Mouse (Mus musculus): ENCODE results near the gene Ubxn2a. TPM values are rescaled to one million over a fixed set of nuclear protein-coding genes. Genes with fewer than 3 reads are reported as not detected.
A peak's percentile ranks its signal among the peaks of the same experiment; 100 is the strongest.

Ubxn2a gene
- polyA plus RNA-seq, 1 experiment from 2014 or later = 37.6 TPM

- DNase-seq (ENCODE audit: low spot score) = no peak
- no peak overlapping the region for H3K4me2 ChIP-seq (replicated peaks; ENCODE audit: low read depth)
Measured at GRCm38 (mm10) chr12:4856160-4856559, 51.3 kb downstream of the Ubxn2a start.

DNA sequence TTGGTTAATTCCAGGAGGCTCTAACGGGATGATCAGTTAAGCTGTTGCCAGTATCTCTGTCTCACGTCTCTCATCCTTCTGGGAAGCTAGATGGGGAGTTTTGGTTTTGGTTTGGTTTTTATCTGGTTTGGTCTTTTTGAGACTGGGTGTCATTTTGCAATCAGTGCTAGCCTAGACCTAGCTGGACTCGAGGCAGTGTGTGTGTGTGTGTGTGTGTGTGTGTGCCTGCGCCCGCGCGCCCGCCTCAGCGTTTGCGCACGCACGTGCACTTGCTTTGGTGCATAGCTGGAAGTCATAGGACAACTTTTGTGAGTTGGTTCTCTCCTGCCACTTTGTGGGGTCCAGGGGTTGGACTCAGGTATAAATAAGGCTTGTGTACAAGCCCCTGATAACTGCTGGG lies 63.8 kb downstream of the Ubxn2a start:
- peak; percentile 68 for ATAC-seq (ENCODE audit: low FRiP score, low TSS enrichment)

More at GRCm38 (mm10) chr12:4856160-4856559, 51.3 kb downstream of the Ubxn2a start:
- no peaks in the 10 kb centered on the region for H3K4me1 ChIP-seq (replicated peaks; ENCODE audit: control insufficient read depth, insufficient read depth)
- no peak for ATAC-seq (ENCODE audit: low FRiP score, low TSS enrichment)
- H3K27ac ChIP-seq (replicated peaks) = no peak overlapping the region
- 95% methylated on average over 5 of the region's 5 CpGs for WGBS
- H3K4me3 ChIP-seq (ENCODE audit: low read depth, low read length) = no peak overlapping the region
- peak; percentile 57 for TF ChIP-seq CTCF (IDR thresholded peaks at IDR 0.05; ENCODE audit: low read depth)
- no peak for TF ChIP-seq EP300 (optimal IDR thresholded peaks at IDR 0.05)
- H3K27me3 ChIP-seq (ENCODE audit: control insufficient read depth, insufficient read depth, low read length) = no peaks in the 10 kb centered on the region
- no peaks in the 10 kb centered on the region for H3K36me3 ChIP-seq (ENCODE audit: control insufficient read depth, insufficient read depth, low read length)
- no peak overlapping the region for H3K9ac ChIP-seq (ENCODE audit: low read length)
- no peaks in the 10 kb centered on the region for H3K9me3 ChIP-seq (ENCODE audit: control insufficient read depth, low read length)

DNA sequence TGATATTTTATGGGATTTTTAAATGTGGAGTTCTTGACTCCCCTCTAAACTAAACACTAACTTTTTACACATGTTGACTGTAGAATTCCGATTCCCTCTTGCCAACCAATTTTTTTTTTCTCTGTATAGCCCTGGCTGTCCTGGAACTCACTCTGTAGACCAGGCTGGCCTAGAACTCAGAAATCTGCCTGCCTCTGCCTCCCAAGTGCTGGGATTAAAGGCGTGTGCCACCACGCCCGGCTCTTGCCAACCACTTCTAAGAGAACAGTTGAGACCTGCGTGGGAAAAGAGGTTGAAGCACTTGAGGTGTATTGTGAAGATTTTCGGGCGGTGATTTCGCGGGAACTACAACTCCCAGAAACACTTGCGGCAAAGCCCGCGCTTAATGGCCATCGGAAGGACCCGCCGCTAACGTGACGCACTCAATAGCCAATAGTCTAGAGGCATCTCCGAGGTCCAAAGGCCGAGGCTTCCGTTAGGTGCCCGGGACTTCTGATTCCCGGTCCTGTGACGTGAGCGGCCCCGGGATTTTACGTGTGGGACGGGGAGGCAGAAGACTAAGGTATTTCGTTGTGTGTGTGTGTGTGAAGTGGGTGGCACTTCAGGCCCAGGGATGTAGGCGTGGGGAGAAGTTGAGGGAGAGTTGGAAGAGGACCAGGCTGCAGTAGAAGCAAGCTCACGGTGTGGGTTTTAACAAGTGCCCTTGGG lies 64.5 kb downstream of the Ubxn2a start, which contains the start of gene Wdcp:
Wdcp (plus strand) TSS at position 414 of the 708 bp plus-strand sequence.
- H3K4me3 ChIP-seq (ENCODE audit: low read depth, low read length) = peak within 1 kb of the TSS; percentile 59
- WGBS = under 1% methylated on average over 30 of the region's 30 CpGs
- H3K27me3 ChIP-seq (ENCODE audit: control insufficient read depth, insufficient read depth, low read length) = no peaks in the 10 kb centered on the region
- H3K9me3 ChIP-seq (ENCODE audit: control insufficient read depth, low read length) = no peaks in the 10 kb centered on the region
- H3K4me1 ChIP-seq (replicated peaks; ENCODE audit: control insufficient read depth, insufficient read depth) = no peaks in the 10 kb centered on the region; the same call in 1 of the 2 replicates
- 0 out of 2 replicates have a peak within 1 kb of the TSS, but pooled peaks have one; percentile 1 for H3K27ac ChIP-seq (replicated peaks)
- peak; percentile 91 for DNase-seq (ENCODE audit: low spot score)
- TF ChIP-seq EP300 (optimal IDR thresholded peaks at IDR 0.05) = no peak
- TF ChIP-seq CTCF (IDR thresholded peaks at IDR 0.05; ENCODE audit: low read depth) = no peak
- ATAC-seq (ENCODE audit: low FRiP score, low TSS enrichment) = peak; percentile 94
- H3K4me2 ChIP-seq (replicated peaks; ENCODE audit: low read depth) = peak within 1 kb of the TSS; percentile 53
- no peaks in the 10 kb centered on the region for H3K36me3 ChIP-seq (ENCODE audit: control insufficient read depth, insufficient read depth, low read length)
- H3K9ac ChIP-seq (ENCODE audit: low read length) = peak within 1 kb of the TSS; percentile 23

More for the DNA sequence above, 63.8 kb downstream of the Ubxn2a start:
- TF ChIP-seq CTCF (IDR thresholded peaks at IDR 0.05; ENCODE audit: low read depth) (no peak), EP300 (optimal IDR thresholded peaks at IDR 0.05) (no peak)
- Histone ChIP-seq H3K4me2 (replicated peaks; ENCODE audit: low read depth) (peak overlapping the region; percentile 53), H3K27ac (replicated peaks) (0 out of 2 replicates have a peak overlapping the region, but pooled peaks have one; percentile 1), H3K27me3 (ENCODE audit: control insufficient read depth, insufficient read depth, low read length) (no peaks in the 10 kb centered on the region), H3K4me3 (ENCODE audit: low read depth, low read length) (peak overlapping the region; percentile 59), H3K9me3 (ENCODE audit: control insufficient read depth, low read length) (no peaks in the 10 kb centered on the region), H3K36me3 (ENCODE audit: control insufficient read depth, insufficient read depth, low read length) (no peaks in the 10 kb centered on the region), H3K4me1 (replicated peaks; ENCODE audit: control insufficient read depth, insufficient read depth) (no peaks in the 10 kb centered on the region; the same call in 1 of the 2 replicates), H3K9ac (ENCODE audit: low read length) (peak overlapping the region; percentile 23)
- peak; percentile 71 for DNase-seq (ENCODE audit: low spot score)
- WGBS = 0% methylated on average over 12 of the region's 12 CpGs

DNA sequence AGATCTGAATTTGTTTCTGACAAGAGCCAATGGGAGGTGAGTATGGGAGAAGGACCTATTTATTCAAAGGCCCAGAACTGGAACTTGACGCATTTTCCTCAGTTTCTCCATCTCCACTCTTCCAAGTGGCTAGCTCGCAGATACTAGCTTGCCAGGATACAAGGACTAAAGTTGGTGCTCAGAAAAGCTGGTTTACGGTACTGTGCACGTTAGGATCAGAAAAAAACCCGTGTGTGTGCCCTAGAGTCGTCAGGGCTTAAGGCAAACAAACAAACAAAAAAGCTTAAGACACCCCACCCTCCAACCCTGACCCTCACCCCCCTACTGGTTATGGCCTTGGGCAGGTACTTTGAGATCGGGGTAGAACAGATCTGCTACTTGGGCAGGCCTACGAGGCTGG lies 65.0 kb downstream of the Ubxn2a start:
- Histone ChIP-seq H3K27me3 (ENCODE audit: control insufficient read depth, insufficient read depth, low read length) (no peaks in the 10 kb centered on the region), H3K4me2 (replicated peaks; ENCODE audit: low read depth) (no peak overlapping the region), H3K9me3 (ENCODE audit: control insufficient read depth, low read length) (no peaks in the 10 kb centered on the region), H3K27ac (replicated peaks) (no peak overlapping the region), H3K36me3 (ENCODE audit: control insufficient read depth, insufficient read depth, low read length) (no peaks in the 10 kb centered on the region), H3K4me1 (replicated peaks; ENCODE audit: control insufficient read depth, insufficient read depth) (no peaks in the 10 kb centered on the region; the same call in 1 of the 2 replicates), H3K4me3 (ENCODE audit: low read depth, low read length) (no peak overlapping the region), H3K9ac (ENCODE audit: low read length) (no peak overlapping the region)
- TF ChIP-seq EP300 (optimal IDR thresholded peaks at IDR 0.05) = no peak
- TF ChIP-seq CTCF (IDR thresholded peaks at IDR 0.05; ENCODE audit: low read depth) = no peak
- 88% methylated on average over 8 of the region's 8 CpGs for WGBS
- ATAC-seq (ENCODE audit: low FRiP score, low TSS enrichment) (no peak), DNase-seq (ENCODE audit: low spot score) (no peak)

DNA sequence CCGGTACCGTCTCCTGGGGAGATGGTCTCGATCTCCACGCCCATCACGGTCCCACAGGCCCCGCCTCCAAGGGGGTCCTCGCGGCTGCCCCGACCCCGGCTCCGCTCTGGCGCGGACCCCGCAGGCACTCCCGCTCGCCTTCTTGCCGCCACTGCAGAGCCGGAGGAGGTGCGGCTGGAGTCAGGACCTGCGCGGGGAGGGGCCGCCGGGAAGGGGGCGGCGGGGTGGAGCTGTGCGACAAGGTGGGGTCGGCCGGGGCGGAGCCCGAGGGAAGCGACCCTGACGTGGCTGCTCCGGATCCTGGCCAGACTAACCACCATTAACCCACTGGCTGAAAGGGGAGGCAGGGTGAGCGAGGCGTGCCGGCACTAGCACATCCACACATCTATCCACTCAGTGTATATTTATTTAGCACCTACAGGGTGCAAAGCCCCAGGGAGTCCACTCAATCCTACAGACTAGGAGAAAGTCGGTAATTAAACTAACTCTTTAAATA lies 66.1 kb downstream of the Ubxn2a start, which contains the start of gene Fkbp1b:
Fkbp1b (minus strand) TSS at position 200 of the 496 bp plus-strand sequence.
- Histone ChIP-seq H3K4me3 (ENCODE audit: low read depth, low read length) (peak within 1 kb of the TSS; percentile 69), H3K27me3 (ENCODE audit: control insufficient read depth, insufficient read depth, low read length) (no peaks in the 10 kb centered on the region), H3K4me2 (replicated peaks; ENCODE audit: low read depth) (peak within 1 kb of the TSS; percentile 100), H3K4me1 (replicated peaks; ENCODE audit: control insufficient read depth, insufficient read depth) (no peaks in the 10 kb centered on the region; the same call in 1 of the 2 replicates), H3K27ac (replicated peaks) (no peak within 1 kb of the TSS), H3K36me3 (ENCODE audit: control insufficient read depth, insufficient read depth, low read length) (no peaks in the 10 kb centered on the region), H3K9me3 (ENCODE audit: control insufficient read depth, low read length) (no peaks in the 10 kb centered on the region), H3K9ac (ENCODE audit: low read length) (peak within 1 kb of the TSS; percentile 67)
- DNase-seq (ENCODE audit: low spot score) (peak; percentile 58), ATAC-seq (ENCODE audit: low FRiP score, low TSS enrichment) (peak; percentile 47)
- TF ChIP-seq CTCF (IDR thresholded peaks at IDR 0.05; ENCODE audit: low read depth) (no peak), EP300 (optimal IDR thresholded peaks at IDR 0.05) (no peak)
- WGBS = 0% methylated on average over 33 of the region's 37 CpGs

DNA sequence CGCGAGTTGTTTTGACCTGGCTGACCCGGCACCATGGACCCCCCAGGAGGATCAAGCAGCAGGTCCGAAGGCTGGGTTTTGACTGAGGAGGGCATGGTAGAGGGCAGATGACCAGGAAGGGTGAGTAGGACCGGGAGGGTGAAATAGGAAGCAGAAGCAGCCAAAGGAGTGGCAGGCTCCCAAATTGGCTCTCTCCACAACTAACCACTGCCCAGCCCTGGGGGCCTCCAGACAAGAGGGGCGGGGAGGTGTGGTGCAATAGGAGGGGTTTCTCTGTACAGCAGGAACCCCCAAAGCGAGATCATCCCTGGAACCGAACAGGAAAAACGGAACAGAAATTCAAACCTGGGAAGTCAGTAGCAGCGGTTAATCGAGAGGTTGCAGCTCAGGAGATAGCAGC lies 66.8 kb downstream of the Ubxn2a start:
- Histone ChIP-seq H3K4me2 (replicated peaks; ENCODE audit: low read depth) (peak overlapping the region; percentile 100), H3K27me3 (ENCODE audit: control insufficient read depth, insufficient read depth, low read length) (no peaks in the 10 kb centered on the region), H3K9ac (ENCODE audit: low read length) (peak overlapping the region; percentile 67; the same call in 1 of the 2 replicates), H3K9me3 (ENCODE audit: control insufficient read depth, low read length) (no peaks in the 10 kb centered on the region), H3K36me3 (ENCODE audit: control insufficient read depth, insufficient read depth, low read length) (no peaks in the 10 kb centered on the region), H3K4me1 (replicated peaks; ENCODE audit: control insufficient read depth, insufficient read depth) (no peaks in the 10 kb centered on the region; the same call in 1 of the 2 replicates), H3K27ac (replicated peaks) (no peak overlapping the region), H3K4me3 (ENCODE audit: low read depth, low read length) (peak overlapping the region; percentile 69)
- no peak for TF ChIP-seq EP300 (optimal IDR thresholded peaks at IDR 0.05)
- TF ChIP-seq CTCF (IDR thresholded peaks at IDR 0.05; ENCODE audit: low read depth) = no peak
- ATAC-seq (ENCODE audit: low FRiP score, low TSS enrichment) (no peak), DNase-seq (ENCODE audit: low spot score) (no peak)
- 1% methylated on average over 11 of the region's 11 CpGs for WGBS
